Mouse (Mus musculus) liver, adult 2 months (tissue): ENCODE data around the gene Lca5.

Experiments
- CTCF ChIP-seq: fragments of 200-500 bp; IDR thresholded peaks from 2 replicates; pipeline ENCODE4 v1.5.1; 2011; ENCODE audit warnings: low read depth, low read length, control low read depth
- POLR2A ChIP-seq: fragments of 200-500 bp; IDR thresholded peaks from 2 replicates; pipeline ENCODE4 v1.6.1; 2011; ENCODE audit warnings: low read length, control low read depth; ENCODE audit not compliant: insufficient read depth; ENCODE audit errors: extremely low read depth

- TF ChIP-seq POLR2A (no peak), CTCF (no peak)
These were observed 91.0 kb downstream of the Lca5 start for GRCm38 (mm10) chr9:83349905-83350304.
